Mouse (Mus musculus) kidney, postnatal 0 days (tissue): ENCODE measurements at regions not wholly inside any gene's neighbourhood (a gene's known extent, or its start where the extent isn't known, plus 50 kb on each side); places are given as distances from the start of the nearest gene placed in this dataset.
A peak's percentile ranks its signal among the peaks of the same experiment; 100 is the strongest.

Source experiments
- ATAC-seq: fragments of 200-750 bp; cut with Nextera tagmentation; replicated peaks from 2 replicates; pipeline ENCODE4 v1.8.0; 2017; ENCODE audit warnings: low read depth, moderate number of reproducible peaks, moderate TSS enrichment, moderate library complexity; ENCODE audit not compliant: low FRiP score
- DNase-seq: peaks from one replicate; pipeline ENCODE4 v3.0.0-alpha.2; 2016; ENCODE audit warnings: low spot score
- H3K27ac ChIP-seq: fragments of 300-500 bp; sonication (generic); 2 replicates; pipeline ENCODE4 v1.5.1; 2014; ENCODE audit warnings: mild to moderate bottlenecking
- H3K27me3 ChIP-seq: fragments of 300-500 bp; sonication (generic); 2 replicates; pipeline ENCODE4 v1.6.1; 2014; ENCODE audit warnings: low read length, mixed read lengths; ENCODE audit not compliant: insufficient read depth
- H3K36me3 ChIP-seq: fragments of 300-500 bp; sonication (generic); 2 replicates; pipeline ENCODE4 v1.6.1; 2014; ENCODE audit warnings: low read length, mixed read lengths; ENCODE audit not compliant: insufficient read depth
- H3K4me1 ChIP-seq: fragments of 300-500 bp; sonication (generic); replicated peaks from 2 replicates; pipeline ENCODE4 v1.6.1; 2014; ENCODE audit warnings: antibody characterized with exemption, low read length, mixed read lengths; ENCODE audit not compliant: insufficient read depth
- H3K4me2 ChIP-seq: fragments of 300-500 bp; sonication (generic); 2 replicates; pipeline ENCODE4 v1.6.1; 2014; ENCODE audit warnings: mild to moderate bottlenecking, low read length, moderate library complexity, mixed read lengths
- H3K4me3 ChIP-seq: fragments of 300-500 bp; sonication (generic); replicated peaks from 2 replicates; pipeline ENCODE4 v1.5.1; 2014; ENCODE audit warnings: low read depth, low read length
- H3K9ac ChIP-seq: fragments of 300-500 bp; sonication (generic); 2 replicates; pipeline ENCODE4 v1.6.1; 2014; ENCODE audit warnings: low read depth, low read length
- H3K9me3 ChIP-seq: fragments of 300-500 bp; sonication (generic); replicated peaks from 2 replicates; pipeline ENCODE4 v1.6.1; 2016; ENCODE audit warnings: low read length, inconsistent platforms, mixed read lengths
- CTCF ChIP-seq: IDR thresholded peaks from 2 replicates; pipeline ENCODE4 v1.5.1; 2016; ENCODE audit warnings: antibody characterized with exemption, low read depth, mild to moderate bottlenecking, moderate library complexity
- WGBS: fragments of 180-500 bp; shearing (Covaris S2); extraction: QIAGEN DNeasy Blood & Tissue Kit; methylation state at CpG from one replicate; pipeline ENCODE4 v1.1.7; 2014; 5-methylcytosine and 5-hydroxymethylcytosine counted together

- no peak for TF ChIP-seq CTCF
- no peak overlapping the region for H3K4me3 ChIP-seq
- WGBS: 52% methylated on average over 5 of the region's 5 CpGs
- H3K9ac ChIP-seq: no peak overlapping the region
- no peaks in the 10 kb centered on the region for H3K36me3 ChIP-seq
- no peaks in the 10 kb centered on the region for H3K9me3 ChIP-seq
- H3K4me1 ChIP-seq: no peaks in the 10 kb centered on the region
- ATAC-seq: no peak; the same call in 1 of the 2 replicates
- H3K27me3 ChIP-seq: no peaks in the 10 kb centered on the region
- H3K4me2 ChIP-seq: no peak overlapping the region
- peak; percentile 59 for DNase-seq
- H3K27ac ChIP-seq: peak overlapping the region; percentile 21; the same call in 1 of the 2 replicates
Observed at GRCm38 (mm10) chr1:42243458-42243855, 452.1 kb upstream of the Pou3f3 start.

GRCm38 (mm10) chr1:42243878-42244277 is 451.7 kb upstream of the Pou3f3 start:
- TF ChIP-seq CTCF: no peak
- H3K4me2 ChIP-seq: no peak overlapping the region; the same call in 1 of the 2 replicates
- no peak overlapping the region for H3K4me3 ChIP-seq
- no peak overlapping the region for H3K9ac ChIP-seq
- WGBS: 5% methylated on average over 14 of the region's 14 CpGs
- H3K27me3 ChIP-seq: no peaks in the 10 kb centered on the region
- H3K4me1 ChIP-seq: no peaks in the 10 kb centered on the region
- no peaks in the 10 kb centered on the region for H3K9me3 ChIP-seq
- no peak for DNase-seq
- no peaks in the 10 kb centered on the region for H3K36me3 ChIP-seq
- no peak; the same call in 1 of the 2 replicates for ATAC-seq
- no peak overlapping the region for H3K27ac ChIP-seq

DNA sequence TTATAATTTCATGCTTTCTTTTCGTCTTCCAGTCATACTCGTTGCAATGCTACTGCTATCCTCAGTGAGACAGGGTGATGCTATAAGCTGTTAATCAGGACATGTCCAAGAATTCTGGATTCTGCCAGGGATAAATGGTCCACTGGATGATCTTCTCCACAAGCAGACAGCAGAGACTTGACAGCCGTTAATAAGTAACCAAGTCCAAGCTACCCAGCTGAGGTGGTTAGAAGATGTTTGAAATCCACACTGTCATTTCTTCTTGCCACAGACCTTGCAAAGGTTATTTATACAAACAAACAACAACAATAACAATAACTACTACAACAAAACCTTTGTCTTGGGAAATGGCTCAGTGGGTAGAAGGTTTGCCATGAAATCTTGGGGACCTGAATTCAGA is 443.2 kb upstream of the Pou3f3 start:
- 74% methylated on average over 3 of the region's 3 CpGs for WGBS
- Histone ChIP-seq H3K9me3 (no peaks in the 10 kb centered on the region), H3K27ac (no peak overlapping the region), H3K36me3 (no peaks in the 10 kb centered on the region), H3K27me3 (no peaks in the 10 kb centered on the region), H3K4me1 (no peaks in the 10 kb centered on the region), H3K9ac (no peak overlapping the region), H3K4me3 (no peak overlapping the region), H3K4me2 (no peak overlapping the region)
- ATAC-seq: no peak
- no peak for TF ChIP-seq CTCF
- no peak for DNase-seq

DNA sequence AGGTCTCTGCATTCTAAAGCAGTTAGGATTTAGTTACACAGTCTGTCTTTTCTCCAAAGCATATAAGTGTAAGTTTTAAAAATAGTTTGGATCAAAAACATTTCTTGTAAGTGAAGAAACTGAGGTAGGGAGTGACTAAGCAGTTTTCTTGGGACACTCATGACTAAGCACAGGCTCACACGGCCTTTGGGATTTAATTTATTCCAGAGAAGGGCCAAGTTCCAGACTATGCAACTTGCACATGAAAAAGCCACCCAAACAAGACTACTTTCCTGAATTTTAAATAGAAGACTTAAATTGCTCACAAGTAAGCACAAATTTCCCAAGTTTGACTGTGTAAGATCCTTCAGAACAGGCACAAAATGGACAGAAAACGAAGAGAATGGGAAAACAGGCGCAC is 441.8 kb upstream of the Pou3f3 start:
- no peak overlapping the region for H3K4me2 ChIP-seq
- H3K4me3 ChIP-seq: no peak overlapping the region
- H3K9me3 ChIP-seq: no peaks in the 10 kb centered on the region
- no peak overlapping the region for H3K27ac ChIP-seq
- no peak overlapping the region for H3K9ac ChIP-seq
- ATAC-seq: no peak
- H3K36me3 ChIP-seq: no peaks in the 10 kb centered on the region
- H3K4me1 ChIP-seq: no peaks in the 10 kb centered on the region
- TF ChIP-seq CTCF: no peak
- WGBS: 77% methylated on average over 3 of the region's 3 CpGs
- no peaks in the 10 kb centered on the region for H3K27me3 ChIP-seq
- DNase-seq: no peak

DNA sequence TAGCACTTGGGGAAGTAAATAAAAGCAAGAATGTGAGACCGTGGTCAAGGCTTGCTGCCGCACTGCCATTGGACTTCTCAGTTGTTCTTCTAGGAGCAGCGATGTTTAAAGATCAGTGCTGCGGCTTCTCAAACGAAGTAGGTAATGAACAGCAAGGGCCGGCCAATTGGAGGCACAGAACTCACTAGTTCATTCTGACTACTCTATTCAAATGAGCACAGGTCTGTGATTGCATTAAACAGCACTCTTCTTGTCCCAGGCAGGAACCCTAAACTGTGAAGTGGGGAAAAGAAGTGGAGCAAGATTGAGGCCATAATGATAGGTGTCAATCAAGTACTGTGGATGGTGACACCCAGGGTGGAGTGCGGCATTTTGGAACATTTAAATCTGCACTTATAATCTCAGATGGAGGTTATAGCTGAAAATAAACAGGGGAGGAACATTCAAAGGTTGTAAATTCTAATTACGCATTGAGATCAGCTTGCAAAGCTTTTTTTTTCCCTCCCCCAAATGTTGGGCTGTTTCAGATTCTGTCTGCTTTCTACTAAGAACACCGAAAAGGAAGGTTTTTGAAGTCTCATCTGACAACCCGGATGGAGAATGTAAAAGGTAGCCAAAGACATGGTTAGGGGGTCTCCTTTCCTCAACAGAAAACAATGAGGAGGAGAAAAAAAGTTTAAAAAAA is 438.5 kb upstream of the Pou3f3 start:
- 69% methylated on average over 10 of the region's 10 CpGs for WGBS
- no peaks in the 10 kb centered on the region for H3K9me3 ChIP-seq
- no peak for TF ChIP-seq CTCF
- H3K4me3 ChIP-seq: no peak overlapping the region
- DNase-seq: no peak
- no peaks in the 10 kb centered on the region for H3K27me3 ChIP-seq
- ATAC-seq: no peak
- no peaks in the 10 kb centered on the region for H3K4me1 ChIP-seq
- H3K9ac ChIP-seq: no peak overlapping the region
- H3K4me2 ChIP-seq: no peak overlapping the region
- no peaks in the 10 kb centered on the region for H3K36me3 ChIP-seq
- no peak overlapping the region for H3K27ac ChIP-seq

- H3K36me3 ChIP-seq: no peaks in the 10 kb centered on the region
- no peaks in the 10 kb centered on the region for H3K4me1 ChIP-seq
- no peaks in the 10 kb centered on the region for H3K27me3 ChIP-seq
- ATAC-seq (no peak), DNase-seq (no peak)
- H3K4me3 ChIP-seq: no peak overlapping the region
- H3K4me2 ChIP-seq: 0 out of 2 replicates have a peak overlapping the region, but pooled peaks have one; percentile 3
- WGBS: 51% methylated on average over 19 of the region's 19 CpGs
- H3K27ac ChIP-seq: no peak overlapping the region
- no peaks in the 10 kb centered on the region for H3K9me3 ChIP-seq
- H3K9ac ChIP-seq: no peak overlapping the region
- TF ChIP-seq CTCF: no peak
Observed at GRCm38 (mm10) chr1:42257801-42258593, 437.6 kb upstream of the Pou3f3 start.
